ENCODE assay signal across 8 mouse cellular contexts in the genomic region with DNA sequence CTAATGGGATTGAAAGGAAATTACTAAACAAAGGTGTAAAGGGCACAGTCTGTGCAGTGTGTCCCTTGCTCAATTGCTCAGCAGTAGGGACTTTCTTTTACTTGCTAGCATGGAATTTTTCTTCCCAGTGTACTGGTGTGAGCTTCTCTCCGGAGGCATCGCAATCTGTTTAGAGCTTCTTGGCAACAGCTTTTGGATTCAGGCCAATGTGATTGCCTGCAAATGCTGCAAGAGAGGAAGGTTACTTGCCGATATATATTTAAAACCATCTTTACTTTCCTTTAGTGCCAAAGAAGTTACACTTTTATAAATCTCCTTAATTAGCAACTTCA. TPM values are rescaled to one million over a fixed set of nuclear protein-coding genes. Genes with fewer than 3 reads are reported as not detected.
DNase-seq lines count a peak whose midpoint lies in the region; ATAC-seq and TF ChIP-seq lines count a peak whose summit lies in the region.

No protein-coding gene starts in this region.

- DNase-seq in limb, embryonic 14.5 days (ENCODE audit: low spot score): peak; percentile 40
- no peak for DNase-seq in limb, embryonic 10.5 days (ENCODE audit: low spot score)
- peak; percentile 73 to 91 for DNase-seq in cerebellum, adult 2 months
- DNase-seq in layer of hippocampus, adult 9-10 months (ENCODE audit: low spot score): peak; percentile 67
- DNase-seq in right cerebral cortex, adult 2 months (ENCODE audit: low spot score in 2 of 2): peak; percentile 62 to 65
- no peak for DNase-seq in testis, postnatal 14 days (ENCODE audit: low spot score)
- DNase-seq in heart, adult 9 months (ENCODE audit: low spot score in 2 of 2): no peak

- no peaks in the 10 kb centered on the region for H3K27me3 ChIP-seq in limb, embryonic 14.5 days (ENCODE audit: control insufficient read depth, insufficient read depth, low read length)
- no peaks in the 10 kb centered on the region for H3K27me3 ChIP-seq in limb, embryonic 10.5 days (ENCODE audit: low read depth, poor library complexity, severe bottlenecking)
- H3K27me3 ChIP-seq in cerebellum, adult 2 months (ENCODE audit: control insufficient read depth, insufficient read depth, low read length): no peaks in the 10 kb centered on the region

- H3K4me1 ChIP-seq in limb, embryonic 14.5 days (ENCODE audit: control insufficient read depth, insufficient read depth, low read length): no peaks in the 10 kb centered on the region
- H3K4me1 ChIP-seq in limb, embryonic 10.5 days: no peaks in the 10 kb centered on the region
- peaks cover 31% of the 10 kb centered on the region; the same call in 1 of the 2 replicates for H3K4me1 ChIP-seq in cerebellum, adult 2 months (ENCODE audit: control insufficient read depth, insufficient read depth, low read length)

- 35% methylated on average over 3 of the region's 3 CpGs for WGBS in limb, embryonic 14.5 days
- WGBS in limb, embryonic 10.5 days: 95% methylated on average over 3 of the region's 3 CpGs
- 5% methylated on average over 3 of the region's 3 CpGs for WGBS in cerebellum, adult 2 months

- no peaks in the 10 kb centered on the region for H3K36me3 ChIP-seq in limb, embryonic 14.5 days (ENCODE audit: control insufficient read depth, insufficient read depth, low read length)
- H3K36me3 ChIP-seq in limb, embryonic 10.5 days: no peaks in the 10 kb centered on the region

- no peaks in the 10 kb centered on the region for H3K9me3 ChIP-seq in limb, embryonic 14.5 days (ENCODE audit: control insufficient read depth, low read length)
- no peaks in the 10 kb centered on the region for H3K9me3 ChIP-seq in limb, embryonic 10.5 days (replicated peaks)

- no peak for ATAC-seq in limb, embryonic 14.5 days (ENCODE audit: low FRiP score, low read depth)
- no peak for ATAC-seq in megakaryocyte progenitor cell, adult 5-6 weeks (replicated peaks; ENCODE audit: poor library complexity)

- H3K4me3 ChIP-seq in limb, embryonic 14.5 days (replicated peaks; ENCODE audit: low read length): no peak overlapping the region
- H3K4me3 ChIP-seq in limb, embryonic 10.5 days: no peak overlapping the region
- no peak overlapping the region for H3K4me3 ChIP-seq in cerebellum, adult 2 months (replicated peaks; ENCODE audit: insufficient read depth, low read depth, low read length)

- TF ChIP-seq POLR2A in limb, embryonic 14.5 days (IDR thresholded peaks at IDR 0.05; ENCODE audit: borderline replicate concordance, extremely low read depth, insufficient read depth, insufficient read length): no peak
- no peak for TF ChIP-seq POLR2A in cerebellum, adult 2 months (IDR thresholded peaks at IDR 0.05; ENCODE audit: borderline replicate concordance, insufficient read depth, low read length)

- no peak for TF ChIP-seq CTCF in cerebellum, adult 2 months (IDR thresholded peaks at IDR 0.05; ENCODE audit: borderline replicate concordance, insufficient read depth, low read depth, low read length)

- no peak overlapping the region for H3K4me2 ChIP-seq in limb, embryonic 14.5 days (replicated peaks; ENCODE audit: low read depth, low read length, severe bottlenecking)

- no peak overlapping the region for H3K27ac ChIP-seq in limb, embryonic 14.5 days (replicated peaks; ENCODE audit: low read depth, low read length)
- no peak overlapping the region for H3K27ac ChIP-seq in limb, embryonic 10.5 days
- H3K27ac ChIP-seq in cerebellum, adult 2 months (ENCODE audit: insufficient read depth, low read length): peak overlapping the region; percentile 58; the same call in 1 of the 2 replicates

- no peak overlapping the region for H3K9ac ChIP-seq in limb, embryonic 14.5 days (ENCODE audit: low read depth, low read length, severe bottlenecking)

RNA-seq across cellular contexts. Expression of gene Chl1, which starts 48.5 kb away (rescaled TPM):
- polyA plus RNA-seq in limb, embryonic 14.5 days (2012; rRNA removed): 1.4 and 2.0 TPM in 2 replicates
- 3.1 and 4.9 TPM in 2 replicates for polyA plus RNA-seq in limb, embryonic 14.5 days (2014; fragmentation: Nextera tagmentation; extraction: Ambion mirVana)
- polyA plus RNA-seq in limb, embryonic 10.5 days (2016; fragmentation: Nextera tagmentation; extraction: Ambion mirVana): 0.35 and 0.59 TPM in 2 replicates
- polyA plus RNA-seq in cerebellum, adult 2 months (2012; rRNA removed): 51.9 and 54.9 TPM in 2 replicates
- total RNA-seq in megakaryocyte progenitor cell, adult 5-6 weeks (2015): 0.17 TPM in 1 of 2 replicates, not detected in the other
- total RNA-seq in megakaryocyte progenitor cell, adult 5-6 weeks (2017): not detected in 2 replicates

Comparison
In these comparisons a context has a peak if more than half of its experiments do, and no peak if none do; other contexts are left out.
1. DNase-seq: peak in limb, embryonic 14.5 days (single experiment), cerebellum, adult 2 months (2 of 2), layer of hippocampus, adult 9-10 months (single experiment) and right cerebral cortex, adult 2 months (2 of 2); none in limb, embryonic 10.5 days (single experiment), testis, postnatal 14 days (single experiment) and heart, adult 9 months (0 of 2).